Comparison of ENCODE assay signal across 19 mouse cellular contexts in the genomic region with DNA sequence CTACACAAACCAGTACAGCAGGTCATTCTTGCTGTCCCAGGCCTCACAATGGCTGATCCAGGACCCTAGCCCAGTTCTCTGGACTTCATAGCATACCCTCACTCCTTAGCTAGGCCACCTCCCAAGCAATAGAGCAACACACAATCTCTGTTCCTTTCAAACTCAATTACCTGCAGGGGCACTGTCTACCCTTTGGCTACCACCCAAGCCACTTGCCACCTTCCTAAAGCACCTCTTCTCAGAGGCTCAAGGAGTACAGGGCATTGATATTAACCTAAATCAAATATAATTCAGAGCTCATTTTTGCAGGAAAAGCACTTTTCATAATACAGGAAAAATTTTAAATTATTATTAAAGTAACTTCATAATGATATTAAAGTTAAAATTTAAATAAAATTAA.
"Had no signal": no experiment of that assay in that cellular context is flagged by ENCODE, and none has a peak within 500 bp of the region (broad histone marks: within the 10 kb centered on the region; RNA-seq: fewer than 3 reads in every experiment).

No protein-coding gene starts in this region.

- H3K27ac ChIP-seq: kidney, postnatal 0 days; layer of hippocampus, adult 2 months; limb, embryonic 10.5 days; limb, embryonic 13.5 days; liver, embryonic 12.5 days; liver, embryonic 15.5 days; macrophage; midbrain, embryonic 12.5 days; midbrain, embryonic 15.5 days; neural tube, embryonic 12.5 days; neural tube, embryonic 15.5 days; stomach, embryonic 15.5 days had no signal

- H3K9ac ChIP-seq: limb, embryonic 13.5 days; liver, embryonic 12.5 days; liver, embryonic 15.5 days; midbrain, embryonic 12.5 days; midbrain, embryonic 15.5 days; neural tube, embryonic 12.5 days; neural tube, embryonic 15.5 days; stomach, embryonic 15.5 days had no signal

- DNase-seq: kidney, adult 2 months; kidney, postnatal 25 days; liver; right cerebral cortex, adult 18-20 months; right cerebral cortex, postnatal 25 days; spleen, adult 18-20 months; thymus, postnatal 36 days had no signal

- ATAC-seq: liver, embryonic 12.5 days; midbrain, embryonic 15.5 days had no signal

- H3K4me2 ChIP-seq: limb, embryonic 13.5 days; liver, embryonic 12.5 days; liver, embryonic 15.5 days; midbrain, embryonic 12.5 days; midbrain, embryonic 15.5 days; neural tube, embryonic 12.5 days; neural tube, embryonic 15.5 days; stomach, embryonic 15.5 days had no signal

- H3K9me3 ChIP-seq: limb, embryonic 10.5 days; limb, embryonic 13.5 days; liver, embryonic 12.5 days; liver, embryonic 15.5 days; midbrain, embryonic 12.5 days; midbrain, embryonic 15.5 days; neural tube, embryonic 12.5 days; neural tube, embryonic 15.5 days; stomach, embryonic 15.5 days had no signal

- H3K4me3 ChIP-seq: layer of hippocampus, adult 2 months; limb, embryonic 10.5 days; limb, embryonic 13.5 days; liver, embryonic 12.5 days; liver, embryonic 15.5 days; midbrain, embryonic 12.5 days; midbrain, embryonic 15.5 days; neural tube, embryonic 12.5 days; neural tube, embryonic 15.5 days; stomach, embryonic 15.5 days had no signal

- H3K36me3 ChIP-seq: limb, embryonic 10.5 days; limb, embryonic 13.5 days; liver, embryonic 12.5 days; liver, embryonic 15.5 days; midbrain, embryonic 12.5 days; midbrain, embryonic 15.5 days; neural tube, embryonic 12.5 days; neural tube, embryonic 15.5 days; stomach, embryonic 15.5 days had no signal
